Mouse (Mus musculus) hindbrain, embryonic 15.5 days (tissue): ENCODE data around the gene Slc12a8. TPM values are rescaled to one million over a fixed set of nuclear protein-coding genes. Genes with fewer than 3 reads are reported as not detected.

Experiments used
- ATAC-seq: fragments of 200-750 bp; cut with Nextera tagmentation; 2 replicates; pipeline ENCODE4 v1.8.0; 2017; ENCODE audit warnings: low read depth, moderate number of reproducible peaks, moderate TSS enrichment; ENCODE audit not compliant: low FRiP score
- H3K27ac ChIP-seq: fragments of 300-500 bp; sonication (generic); replicated peaks from 2 replicates; pipeline ENCODE4 v1.5.1; 2015; ENCODE audit warnings: mild to moderate bottlenecking, inconsistent platforms
- H3K27me3 ChIP-seq: fragments of 300-500 bp; sonication (generic); 2 replicates; pipeline ENCODE4 v1.6.1; 2015; ENCODE audit warnings: control low read depth, inconsistent platforms
- H3K36me3 ChIP-seq: fragments of 300-500 bp; sonication (generic); 2 replicates; pipeline ENCODE4 v1.6.1; 2015; ENCODE audit warnings: control low read depth, inconsistent platforms
- H3K4me1 ChIP-seq: fragments of 300-500 bp; sonication (generic); replicated peaks from 2 replicates; pipeline ENCODE4 v1.6.1; 2015; ENCODE audit warnings: control low read depth, inconsistent platforms
- H3K4me2 ChIP-seq: fragments of 300-500 bp; sonication (generic); 2 replicates; pipeline ENCODE4 v1.6.1; 2015; ENCODE audit warnings: moderate library complexity, mild to moderate bottlenecking, inconsistent platforms
- H3K4me3 ChIP-seq: fragments of 300-500 bp; sonication (generic); 2 replicates; pipeline ENCODE4 v1.5.1; 2015; ENCODE audit warnings: mild to moderate bottlenecking, inconsistent platforms
- H3K9ac ChIP-seq: fragments of 300-500 bp; sonication (generic); 2 replicates; pipeline ENCODE4 v1.6.1; 2015; ENCODE audit warnings: inconsistent platforms
- H3K9me3 ChIP-seq: fragments of 300-500 bp; sonication (generic); 2 replicates; pipeline ENCODE4 v1.6.1; 2016; ENCODE audit warnings: control low read depth, inconsistent platforms
- WGBS: fragments of 180-500 bp; shearing (Covaris S2); methylation state at CpG from one replicate; pipeline ENCODE4 v1.1.7; 2015; 5-methylcytosine and 5-hydroxymethylcytosine counted together
- polyA plus RNA-seq: library from polyadenylated mRNA; unstranded; fragments of >200 nt; fragmentation: Nextera tagmentation; extraction: Ambion mirVana; gene quantifications from 2 replicates; pipeline ENCODE4 v1.2.1, GENCODE M21; 2015

The Slc12a8 gene
- polyA plus RNA-seq, 1 experiment from 2014 or later, result 0.69 TPM

- Histone ChIP-seq H3K27ac (peak overlapping the region; percentile 67; the same call in 1 of the 2 replicates), H3K27me3 (no peaks in the 10 kb centered on the region), H3K36me3 (no peaks in the 10 kb centered on the region), H3K4me3 (no peak overlapping the region), H3K4me1 (peaks cover 36% of the 10 kb centered on the region), H3K9me3 (no peaks in the 10 kb centered on the region), H3K4me2 (no peak overlapping the region), H3K9ac (no peak overlapping the region)
- ATAC-seq, result no peak
- 74% methylated on average over 12 of the region's 12 CpGs for WGBS
Observed at GRCm38 (mm10) chr16:33698277-33698790, 181.2 kb downstream of the Slc12a8 start.

- 59% methylated on average over 5 of the region's 5 CpGs for WGBS
- Histone ChIP-seq H3K27ac (0 out of 2 replicates have a peak overlapping the region, but pooled peaks have one; percentile 4), H3K36me3 (no peaks in the 10 kb centered on the region), H3K4me3 (no peak overlapping the region), H3K27me3 (no peaks in the 10 kb centered on the region), H3K9ac (no peak overlapping the region), H3K4me2 (no peak overlapping the region), H3K9me3 (no peaks in the 10 kb centered on the region), H3K4me1 (peaks cover 49% of the 10 kb centered on the region)
- no peak for ATAC-seq
Observed at GRCm38 (mm10) chr16:33700584-33700983, 183.5 kb downstream of the Slc12a8 start.

GRCm38 (mm10) chr16:33701872-33702271, 184.7 kb downstream of the Slc12a8 start:
- WGBS, result 93% methylated on average over 4 of the region's 4 CpGs
- ATAC-seq, result no peak
- no peak overlapping the region for H3K9ac ChIP-seq
- no peak overlapping the region for H3K27ac ChIP-seq
- no peak overlapping the region for H3K4me2 ChIP-seq
- H3K4me3 ChIP-seq, result no peak overlapping the region
- H3K36me3 ChIP-seq, result no peaks in the 10 kb centered on the region
- no peaks in the 10 kb centered on the region for H3K27me3 ChIP-seq
- peaks cover 46% of the 10 kb centered on the region for H3K4me1 ChIP-seq
- no peaks in the 10 kb centered on the region for H3K9me3 ChIP-seq

- WGBS, result 79% methylated on average over 9 of the region's 9 CpGs
- no peak overlapping the region for H3K4me3 ChIP-seq
- no peaks in the 10 kb centered on the region for H3K36me3 ChIP-seq
- no peak overlapping the region for H3K4me2 ChIP-seq
- H3K9ac ChIP-seq, result no peak overlapping the region
- H3K4me1 ChIP-seq, result peaks cover 27% of the 10 kb centered on the region
- H3K27me3 ChIP-seq, result no peaks in the 10 kb centered on the region
- H3K27ac ChIP-seq, result no peak overlapping the region
- no peaks in the 10 kb centered on the region for H3K9me3 ChIP-seq
- no peak for ATAC-seq
Observed at GRCm38 (mm10) chr16:33704289-33704688, 187.2 kb downstream of the Slc12a8 start.

- Histone ChIP-seq H3K9ac (no peak overlapping the region), H3K4me2 (no peak overlapping the region), H3K36me3 (no peaks in the 10 kb centered on the region), H3K4me1 (peaks cover 22% of the 10 kb centered on the region), H3K4me3 (no peak overlapping the region), H3K27me3 (no peaks in the 10 kb centered on the region), H3K27ac (no peak overlapping the region), H3K9me3 (no peaks in the 10 kb centered on the region)
- WGBS, result 39% methylated on average over 6 of the region's 6 CpGs
- no peak for ATAC-seq
Observed at GRCm38 (mm10) chr16:33705258-33705657, 188.1 kb downstream of the Slc12a8 start.

GRCm38 (mm10) chr16:33706111-33706890, 189.2 kb downstream of the Slc12a8 start:
- Histone ChIP-seq H3K9me3 (no peaks in the 10 kb centered on the region), H3K9ac (no peak overlapping the region), H3K4me1 (peaks cover 15% of the 10 kb centered on the region), H3K27ac (no peak overlapping the region), H3K4me2 (no peak overlapping the region), H3K4me3 (no peak overlapping the region), H3K36me3 (no peaks in the 10 kb centered on the region), H3K27me3 (no peaks in the 10 kb centered on the region)
- WGBS, result 89% methylated on average over 14 of the region's 14 CpGs
- ATAC-seq, result no peak

- no peaks in the 10 kb centered on the region for H3K36me3 ChIP-seq
- WGBS, result 92% methylated on average over 10 of the region's 10 CpGs
- H3K27me3 ChIP-seq, result no peaks in the 10 kb centered on the region
- H3K9ac ChIP-seq, result no peak overlapping the region
- no peaks in the 10 kb centered on the region for H3K9me3 ChIP-seq
- ATAC-seq, result no peak
- H3K4me1 ChIP-seq, result peaks cover 15% of the 10 kb centered on the region
- no peak overlapping the region for H3K4me3 ChIP-seq
- H3K4me2 ChIP-seq, result no peak overlapping the region
- H3K27ac ChIP-seq, result no peak overlapping the region
Observed at GRCm38 (mm10) chr16:33708031-33708430, 190.9 kb downstream of the Slc12a8 start.

GRCm38 (mm10) chr16:33708585-33709397, 191.7 kb downstream of the Slc12a8 start:
- no peak overlapping the region for H3K4me3 ChIP-seq
- H3K27ac ChIP-seq, result no peak overlapping the region
- no peaks in the 10 kb centered on the region for H3K9me3 ChIP-seq
- H3K27me3 ChIP-seq, result no peaks in the 10 kb centered on the region
- ATAC-seq, result no peak
- peaks cover 12% of the 10 kb centered on the region for H3K4me1 ChIP-seq
- H3K4me2 ChIP-seq, result no peak overlapping the region
- H3K36me3 ChIP-seq, result no peaks in the 10 kb centered on the region
- 94% methylated on average over 12 of the region's 12 CpGs for WGBS
- no peak overlapping the region for H3K9ac ChIP-seq

Other genes starting within 250 kb of the Slc12a8 start
- 49.2 and 49.3 TPM in 2 replicates for gene Zfp148, start 136.5 kb upstream of the Slc12a8 start, polyA plus RNA-seq
- gene Heg1, start 167.0 kb downstream of the Slc12a8 start, polyA plus RNA-seq, result 11.5 and 11.7 TPM in 2 replicates